In the genomic region with DNA sequence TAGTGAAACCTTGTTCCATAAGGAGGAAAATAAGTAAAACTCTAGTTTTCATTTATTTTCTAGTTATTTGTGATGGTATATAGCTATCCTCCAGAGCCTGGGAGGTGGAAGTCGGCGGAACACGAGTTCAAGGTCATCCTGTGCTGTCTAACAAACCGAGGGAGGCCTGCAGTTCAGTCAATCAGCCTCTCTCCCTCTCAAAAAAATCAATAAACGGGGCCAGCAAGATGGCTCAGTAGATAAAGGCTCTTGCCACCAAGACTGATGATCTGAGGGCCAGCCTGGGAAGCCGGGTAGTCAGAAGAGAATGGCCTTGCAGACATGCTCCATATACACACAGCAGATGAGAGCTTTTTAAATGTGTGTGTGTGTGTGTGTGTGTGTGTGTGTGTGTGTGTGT, we compare ENCODE assay signal across 8 mouse cellular contexts. TPM values are rescaled to one million over a fixed set of nuclear protein-coding genes. Genes with fewer than 3 reads are reported as not detected.
DNase-seq lines count a peak whose midpoint lies in the region; ATAC-seq and TF ChIP-seq lines count a peak whose summit lies in the region.

No protein-coding gene starts in this region.

- no peak for TF ChIP-seq CTCF in kidney, postnatal 0 days (IDR thresholded peaks at IDR 0.05; ENCODE audit: low read depth)

- no peaks in the 10 kb centered on the region for H3K9me3 ChIP-seq in kidney, postnatal 0 days (replicated peaks; ENCODE audit: low read length)
- H3K9me3 ChIP-seq in embryonic facial prominence, embryonic 12.5 days: no peaks in the 10 kb centered on the region
- H3K9me3 ChIP-seq in intestine, embryonic 16.5 days (ENCODE audit: control insufficient read depth, low read length): no peaks in the 10 kb centered on the region
- H3K9me3 ChIP-seq in neural tube, embryonic 14.5 days (ENCODE audit: control insufficient read depth, low read length): no peaks in the 10 kb centered on the region

- DNase-seq in kidney, postnatal 0 days (ENCODE audit: low spot score): no peak
- no peak for DNase-seq in kidney, postnatal 36 days
- DNase-seq in urinary bladder, postnatal 14 days (ENCODE audit: low spot score): no peak
- DNase-seq in cerebellum, adult 18-20 months: no peak
- no peak for DNase-seq in spleen, adult 12 weeks (ENCODE audit: low spot score)

- H3K4me2 ChIP-seq in kidney, postnatal 0 days (ENCODE audit: low read length): peak overlapping the region; percentile 84
- H3K4me2 ChIP-seq in embryonic facial prominence, embryonic 12.5 days (replicated peaks): peak overlapping the region; percentile 87
- H3K4me2 ChIP-seq in intestine, embryonic 16.5 days (ENCODE audit: low read depth, low read length): peak overlapping the region; percentile 86
- H3K4me2 ChIP-seq in neural tube, embryonic 14.5 days (ENCODE audit: low read depth, low read length): peak overlapping the region; percentile 98

- WGBS in kidney, postnatal 0 days: 33% methylated on average over 6 of the region's 6 CpGs
- WGBS in embryonic facial prominence, embryonic 12.5 days: 21% methylated on average over 6 of the region's 6 CpGs
- WGBS in intestine, embryonic 16.5 days: 23% methylated on average over 6 of the region's 6 CpGs
- whole genome bisulfite sequencing in neural tube, embryonic 14.5 days: 25% methylated on average over 6 of the region's 6 CpGs

- H3K27ac ChIP-seq in kidney, postnatal 0 days: peak overlapping the region; percentile 99
- peak overlapping the region; percentile 100 for H3K27ac ChIP-seq in embryonic facial prominence, embryonic 12.5 days
- peak overlapping the region; percentile 100 for H3K27ac ChIP-seq in intestine, embryonic 16.5 days (ENCODE audit: low read length)
- peak overlapping the region; percentile 100 for H3K27ac ChIP-seq in neural tube, embryonic 14.5 days (ENCODE audit: low read depth, low read length)

- no peaks in the 10 kb centered on the region for H3K36me3 ChIP-seq in kidney, postnatal 0 days (ENCODE audit: insufficient read depth, low read length)
- H3K36me3 ChIP-seq in embryonic facial prominence, embryonic 12.5 days: no peaks in the 10 kb centered on the region
- H3K36me3 ChIP-seq in intestine, embryonic 16.5 days (ENCODE audit: control insufficient read depth, insufficient read depth, low read length): no peaks in the 10 kb centered on the region
- H3K36me3 ChIP-seq in neural tube, embryonic 14.5 days (ENCODE audit: control insufficient read depth, insufficient read depth, low read length): no peaks in the 10 kb centered on the region

- peak overlapping the region; percentile 93; the same call in 1 of the 2 replicates for H3K9ac ChIP-seq in kidney, postnatal 0 days (ENCODE audit: low read depth, low read length)
- peak overlapping the region; percentile 100 for H3K9ac ChIP-seq in embryonic facial prominence, embryonic 12.5 days
- peak overlapping the region; percentile 98 for H3K9ac ChIP-seq in intestine, embryonic 16.5 days (ENCODE audit: low read depth, low read length)
- peak overlapping the region; percentile 99 for H3K9ac ChIP-seq in neural tube, embryonic 14.5 days (replicated peaks; ENCODE audit: low read depth, low read length)

- H3K4me1 ChIP-seq in kidney, postnatal 0 days (replicated peaks; ENCODE audit: insufficient read depth, low read length): peaks cover 16% of the 10 kb centered on the region; the same call in 1 of the 2 replicates
- peaks cover 34% of the 10 kb centered on the region for H3K4me1 ChIP-seq in embryonic facial prominence, embryonic 12.5 days
- peaks cover 15% of the 10 kb centered on the region for H3K4me1 ChIP-seq in intestine, embryonic 16.5 days (ENCODE audit: control insufficient read depth, insufficient read depth, low read length)
- peaks cover 33% of the 10 kb centered on the region for H3K4me1 ChIP-seq in neural tube, embryonic 14.5 days (ENCODE audit: control insufficient read depth, insufficient read depth, low read length)

- no peaks in the 10 kb centered on the region for H3K27me3 ChIP-seq in kidney, postnatal 0 days (ENCODE audit: insufficient read depth, low read length)
- no peaks in the 10 kb centered on the region for H3K27me3 ChIP-seq in embryonic facial prominence, embryonic 12.5 days
- H3K27me3 ChIP-seq in intestine, embryonic 16.5 days (replicated peaks; ENCODE audit: control insufficient read depth, insufficient read depth, low read length): no peaks in the 10 kb centered on the region
- H3K27me3 ChIP-seq in neural tube, embryonic 14.5 days (ENCODE audit: control insufficient read depth, insufficient read depth, low read length): no peaks in the 10 kb centered on the region

- no peak for ATAC-seq in kidney, postnatal 0 days (replicated peaks; ENCODE audit: low FRiP score, low read depth)
- no peak for ATAC-seq in embryonic facial prominence, embryonic 12.5 days (ENCODE audit: insufficient number of reproducible peaks, insufficient read depth, low FRiP score, low TSS enrichment)
- no peak for ATAC-seq in intestine, embryonic 16.5 days
- no peak for ATAC-seq in neural tube, embryonic 14.5 days (ENCODE audit: low read depth)

- no peak overlapping the region for H3K4me3 ChIP-seq in kidney, postnatal 0 days (replicated peaks; ENCODE audit: low read depth, low read length)
- H3K4me3 ChIP-seq in embryonic facial prominence, embryonic 12.5 days: peak overlapping the region; percentile 97
- H3K4me3 ChIP-seq in intestine, embryonic 16.5 days (ENCODE audit: low read length): peak overlapping the region; percentile 95
- peak overlapping the region; percentile 98; the same call in 1 of the 2 replicates for H3K4me3 ChIP-seq in neural tube, embryonic 14.5 days (ENCODE audit: low read depth, low read length)

RNA-seq across cellular contexts. Expression of a gene that starts 6.6 kb away (rescaled TPM):
- polyA plus RNA-seq in kidney, postnatal 0 days (2015; fragmentation: Nextera tagmentation; extraction: Ambion mirVana): 16.3 and 18.4 TPM in 2 replicates
- polyA plus RNA-seq in embryonic facial prominence, embryonic 12.5 days (2016; fragmentation: Nextera tagmentation; extraction: Ambion mirVana): 61.0 and 65.5 TPM in 2 replicates
- polyA plus RNA-seq in intestine, embryonic 16.5 days (2015; fragmentation: Nextera tagmentation; extraction: Ambion mirVana): 10.5 and 13.2 TPM in 2 replicates
- 36.4 and 39.9 TPM in 2 replicates for polyA plus RNA-seq in neural tube, embryonic 14.5 days (2014; fragmentation: Nextera tagmentation; extraction: Ambion mirVana)
